12 mouse cellular contexts compared by ENCODE assay signal in the genomic region with DNA sequence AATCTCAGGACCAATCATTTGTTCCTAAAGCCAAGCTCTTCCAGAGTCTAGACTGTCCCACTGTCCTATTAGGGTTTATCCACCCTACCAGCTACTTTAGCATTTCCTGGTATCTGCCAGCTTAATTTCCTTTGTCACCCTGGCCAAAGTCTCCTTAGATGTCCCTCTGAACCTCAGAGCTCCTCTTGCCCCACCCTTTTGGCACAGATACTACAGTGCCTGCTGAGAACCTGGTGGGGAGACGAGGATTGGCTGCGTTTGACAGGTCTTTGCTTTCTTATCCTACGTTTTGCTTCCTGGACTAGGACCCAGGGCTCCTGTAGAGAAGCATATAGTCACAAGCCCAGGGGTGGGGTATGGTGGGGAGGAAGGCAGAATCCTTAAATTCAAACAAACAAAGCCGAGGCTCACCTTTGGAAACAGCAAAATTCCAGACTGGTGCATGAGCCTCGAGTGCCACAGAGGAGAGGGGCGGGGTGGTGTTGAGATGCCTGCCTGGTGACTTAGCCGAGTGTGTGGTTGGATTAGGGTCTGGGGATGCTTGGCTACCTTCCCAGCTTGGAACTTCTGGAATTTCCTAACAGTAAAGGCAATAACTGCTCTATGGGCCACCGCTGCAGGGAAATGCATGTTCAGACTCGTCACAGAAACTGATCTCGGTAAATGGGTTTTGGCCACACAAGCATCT. TPM values are rescaled to one million over a fixed set of nuclear protein-coding genes. Genes with fewer than 3 reads are reported as not detected.
A peak's percentile ranks its signal among the peaks of the same experiment; 100 is the strongest.
DNase-seq lines count a peak whose midpoint lies in the region; ATAC-seq lines count a peak whose summit lies in the region.
"Had no signal": no experiment of that assay in that cellular context is flagged by ENCODE, and none has a peak within 500 bp of the region (broad histone marks: within the 10 kb centered on the region; RNA-seq: fewer than 3 reads in every experiment).

No protein-coding gene starts in this region.

- H3K36me3 ChIP-seq in heart, embryonic 16.5 days (ENCODE audit: control insufficient read depth, insufficient read depth): no peaks in the 10 kb centered on the region
- H3K36me3 ChIP-seq in intestine, embryonic 15.5 days: no peaks in the 10 kb centered on the region
- H3K36me3 ChIP-seq in stomach, embryonic 16.5 days (ENCODE audit: control insufficient read depth, insufficient read depth, low read length): no peaks in the 10 kb centered on the region
- H3K36me3 ChIP-seq in hindbrain, embryonic 10.5 days: peaks cover 6% of the 10 kb centered on the region; the same call in 1 of the 2 replicates
- H3K36me3 ChIP-seq in midbrain, embryonic 14.5 days (ENCODE audit: control insufficient read depth, insufficient read depth, low read length): peaks cover 3% of the 10 kb centered on the region; the same call in 1 of the 2 replicates

- no peak overlapping the region for H3K4me3 ChIP-seq in heart, embryonic 16.5 days (ENCODE audit: low read length)
- no peak overlapping the region for H3K4me3 ChIP-seq in intestine, embryonic 15.5 days (replicated peaks)
- H3K4me3 ChIP-seq in stomach, embryonic 16.5 days (replicated peaks; ENCODE audit: low read length): no peak overlapping the region
- H3K4me3 ChIP-seq in hindbrain, embryonic 10.5 days: no peak overlapping the region
- H3K4me3 ChIP-seq in midbrain, embryonic 14.5 days (replicated peaks; ENCODE audit: low read depth, low read length): no peak overlapping the region
- H3K4me3 ChIP-seq: hindbrain, embryonic 15.5 days had no signal

- no peak for DNase-seq in heart, adult 18-20 months
- peak; percentile 79 to 84 for DNase-seq in lung, adult 18-20 months
- DNase-seq in hindbrain, embryonic 10.5 days (ENCODE audit: low spot score): no peak
- no peak for DNase-seq in midbrain, embryonic 14.5 days
- no peak for DNase-seq in adrenal gland, postnatal 4 days (ENCODE audit: low spot score in 2 of 2)

- ATAC-seq in heart, embryonic 16.5 days (replicated peaks; ENCODE audit: extremely low read depth, insufficient read depth, low FRiP score): peak; percentile 21; the same call in 1 of the 2 replicates
- ATAC-seq in intestine, embryonic 15.5 days: peak; percentile 75
- ATAC-seq in stomach, embryonic 16.5 days (ENCODE audit: insufficient read depth, low FRiP score): no peak
- ATAC-seq in midbrain, embryonic 14.5 days (ENCODE audit: low FRiP score, low TSS enrichment): no peak

- no peaks in the 10 kb centered on the region for H3K27me3 ChIP-seq in heart, embryonic 16.5 days (ENCODE audit: control insufficient read depth, insufficient read depth, low read length)
- H3K27me3 ChIP-seq in intestine, embryonic 15.5 days (replicated peaks): no peaks in the 10 kb centered on the region
- H3K27me3 ChIP-seq in stomach, embryonic 16.5 days (ENCODE audit: control insufficient read depth, insufficient read depth, low read length): no peaks in the 10 kb centered on the region
- no peaks in the 10 kb centered on the region for H3K27me3 ChIP-seq in hindbrain, embryonic 10.5 days (ENCODE audit: insufficient read depth, poor library complexity, severe bottlenecking)
- no peaks in the 10 kb centered on the region for H3K27me3 ChIP-seq in midbrain, embryonic 14.5 days (ENCODE audit: control insufficient read depth, insufficient read depth, low read length)
- H3K27me3 ChIP-seq: hindbrain, embryonic 15.5 days had no signal

- no peaks in the 10 kb centered on the region for H3K9me3 ChIP-seq in heart, embryonic 16.5 days (replicated peaks; ENCODE audit: control insufficient read depth, low read length)
- no peaks in the 10 kb centered on the region for H3K9me3 ChIP-seq in intestine, embryonic 15.5 days
- H3K9me3 ChIP-seq in stomach, embryonic 16.5 days (replicated peaks; ENCODE audit: control insufficient read depth, low read length): no peaks in the 10 kb centered on the region
- no peaks in the 10 kb centered on the region for H3K9me3 ChIP-seq in hindbrain, embryonic 10.5 days
- H3K9me3 ChIP-seq in midbrain, embryonic 14.5 days (ENCODE audit: control insufficient read depth, low read length): no peaks in the 10 kb centered on the region
- H3K9me3 ChIP-seq: hindbrain, embryonic 15.5 days had no signal

- 0 out of 2 replicates have a peak overlapping the region, but pooled peaks have one; percentile 3 for H3K4me2 ChIP-seq in heart, embryonic 16.5 days (ENCODE audit: low read depth, low read length)
- peak overlapping the region; percentile 34; the same call in 1 of the 2 replicates for H3K4me2 ChIP-seq in intestine, embryonic 15.5 days (replicated peaks)
- no peak overlapping the region for H3K4me2 ChIP-seq in stomach, embryonic 16.5 days (ENCODE audit: low read depth, low read length)
- H3K4me2 ChIP-seq in midbrain, embryonic 14.5 days (ENCODE audit: low read length): no peak overlapping the region
- H3K4me2 ChIP-seq: hindbrain, embryonic 15.5 days; midbrain, embryonic 11.5 days had no signal

- 31% methylated on average over 10 of the region's 10 CpGs for WGBS in heart, embryonic 16.5 days
- 37% methylated on average over 10 of the region's 10 CpGs for WGBS in intestine, embryonic 15.5 days
- WGBS in stomach, embryonic 16.5 days: 32% methylated on average over 10 of the region's 10 CpGs
- 70% methylated on average over 10 of the region's 10 CpGs for WGBS in hindbrain, embryonic 10.5 days
- 68% methylated on average over 10 of the region's 10 CpGs for WGBS in midbrain, embryonic 14.5 days

- peaks cover 17% of the 10 kb centered on the region for H3K4me1 ChIP-seq in heart, embryonic 16.5 days (ENCODE audit: control insufficient read depth, insufficient read depth, low read length)
- peaks cover 23% of the 10 kb centered on the region for H3K4me1 ChIP-seq in intestine, embryonic 15.5 days (replicated peaks)
- peaks cover 14% of the 10 kb centered on the region for H3K4me1 ChIP-seq in stomach, embryonic 16.5 days (ENCODE audit: control insufficient read depth, insufficient read depth, low read length)
- H3K4me1 ChIP-seq in hindbrain, embryonic 10.5 days (replicated peaks): peaks cover 30% of the 10 kb centered on the region
- no peaks in the 10 kb centered on the region for H3K4me1 ChIP-seq in midbrain, embryonic 14.5 days (ENCODE audit: control insufficient read depth, insufficient read depth, low read length)

- H3K9ac ChIP-seq in heart, embryonic 16.5 days (ENCODE audit: low read length): no peak overlapping the region
- no peak overlapping the region for H3K9ac ChIP-seq in intestine, embryonic 15.5 days
- H3K9ac ChIP-seq in stomach, embryonic 16.5 days (ENCODE audit: low read length): 0 out of 2 replicates have a peak overlapping the region, but pooled peaks have one; percentile 24
- no peak overlapping the region for H3K9ac ChIP-seq in midbrain, embryonic 14.5 days (replicated peaks; ENCODE audit: low read length)
- H3K9ac ChIP-seq: hindbrain, embryonic 15.5 days had no signal

- H3K27ac ChIP-seq in heart, embryonic 16.5 days (ENCODE audit: low read length): no peak overlapping the region
- H3K27ac ChIP-seq in intestine, embryonic 15.5 days: peak overlapping the region; percentile 20
- no peak overlapping the region for H3K27ac ChIP-seq in stomach, embryonic 16.5 days (ENCODE audit: low read length)
- H3K27ac ChIP-seq in hindbrain, embryonic 10.5 days: no peak overlapping the region
- H3K27ac ChIP-seq in midbrain, embryonic 14.5 days (replicated peaks; ENCODE audit: low read depth, low read length): no peak overlapping the region
- H3K27ac ChIP-seq: hindbrain, embryonic 15.5 days had no signal

RNA-seq across cellular contexts. Expression of a gene that starts 11.7 kb away (rescaled TPM):
- 76.7 and 85.5 TPM in 2 replicates for polyA plus RNA-seq in heart, embryonic 16.5 days (2015; fragmentation: Nextera tagmentation; extraction: Ambion mirVana)
- total RNA-seq in heart, adult 18-20 months (2021): 10 to 100 TPM; 32.3 to 32.9 TPM
- polyA plus RNA-seq in intestine, embryonic 15.5 days (2015; fragmentation: Nextera tagmentation; extraction: Ambion mirVana): 60.4 and 61.2 TPM in 2 replicates
- 75.4 and 81.3 TPM in 2 replicates for polyA plus RNA-seq in stomach, embryonic 16.5 days (2015; fragmentation: Nextera tagmentation; extraction: Ambion mirVana)
- polyA plus RNA-seq in hindbrain, embryonic 10.5 days (2016; fragmentation: Nextera tagmentation; extraction: Ambion mirVana): 111 and 123 TPM in 2 replicates
- polyA plus RNA-seq in midbrain, embryonic 14.5 days (2014; fragmentation: Nextera tagmentation; extraction: Ambion mirVana): 122 and 134 TPM in 2 replicates
- 10 to 100 TPM; 65.7 to 77.0 TPM for total RNA-seq in adrenal gland, postnatal 4 days (2021)

RNA-seq across cellular contexts. Expression of a gene that starts 18.4 kb away (rescaled TPM):
- polyA plus RNA-seq in heart, embryonic 16.5 days (2015; fragmentation: Nextera tagmentation; extraction: Ambion mirVana): 136 and 161 TPM in 2 replicates
- 10 to 100 TPM; 60.8 to 65.5 TPM for total RNA-seq in heart, adult 18-20 months (2021)
- 338 and 390 TPM in 2 replicates for polyA plus RNA-seq in intestine, embryonic 15.5 days (2015; fragmentation: Nextera tagmentation; extraction: Ambion mirVana)
- 307 and 360 TPM in 2 replicates for polyA plus RNA-seq in stomach, embryonic 16.5 days (2015; fragmentation: Nextera tagmentation; extraction: Ambion mirVana)
- 207 and 220 TPM in 2 replicates for polyA plus RNA-seq in hindbrain, embryonic 10.5 days (2016; fragmentation: Nextera tagmentation; extraction: Ambion mirVana)
- 110 and 114 TPM in 2 replicates for polyA plus RNA-seq in midbrain, embryonic 14.5 days (2014; fragmentation: Nextera tagmentation; extraction: Ambion mirVana)
- total RNA-seq in adrenal gland, postnatal 4 days (2021): 100 to 1,000 TPM; 240 to 260 TPM

RNA-seq across cellular contexts. Expression of a gene that starts 40.5 kb away (rescaled TPM):
- 28.8 and 32.0 TPM in 2 replicates for polyA plus RNA-seq in heart, embryonic 16.5 days (2015; fragmentation: Nextera tagmentation; extraction: Ambion mirVana)
- total RNA-seq in heart, adult 18-20 months (2021): 10 to 100 TPM; 72.4 to 78.7 TPM
- polyA plus RNA-seq in intestine, embryonic 15.5 days (2015; fragmentation: Nextera tagmentation; extraction: Ambion mirVana): 43.6 and 43.7 TPM in 2 replicates
- polyA plus RNA-seq in stomach, embryonic 16.5 days (2015; fragmentation: Nextera tagmentation; extraction: Ambion mirVana): 33.3 and 34.0 TPM in 2 replicates
- 69.0 and 72.5 TPM in 2 replicates for polyA plus RNA-seq in hindbrain, embryonic 10.5 days (2016; fragmentation: Nextera tagmentation; extraction: Ambion mirVana)
- polyA plus RNA-seq in midbrain, embryonic 14.5 days (2014; fragmentation: Nextera tagmentation; extraction: Ambion mirVana): 42.4 and 47.8 TPM in 2 replicates
- 10 to 100 TPM; 52.6 to 62.6 TPM for total RNA-seq in adrenal gland, postnatal 4 days (2021)

RNA-seq across cellular contexts. Expression of a gene that starts 41.2 kb away (rescaled TPM):
- 136 and 139 TPM in 2 replicates for polyA plus RNA-seq in heart, embryonic 16.5 days (2015; fragmentation: Nextera tagmentation; extraction: Ambion mirVana)
- total RNA-seq in heart, adult 18-20 months (2021): 100 to 1,000 TPM; 102 to 104 TPM
- 188 and 231 TPM in 2 replicates for polyA plus RNA-seq in intestine, embryonic 15.5 days (2015; fragmentation: Nextera tagmentation; extraction: Ambion mirVana)
- 188 and 190 TPM in 2 replicates for polyA plus RNA-seq in stomach, embryonic 16.5 days (2015; fragmentation: Nextera tagmentation; extraction: Ambion mirVana)
- 173 and 180 TPM in 2 replicates for polyA plus RNA-seq in hindbrain, embryonic 10.5 days (2016; fragmentation: Nextera tagmentation; extraction: Ambion mirVana)
- polyA plus RNA-seq in midbrain, embryonic 14.5 days (2014; fragmentation: Nextera tagmentation; extraction: Ambion mirVana): 93.4 and 154 TPM in 2 replicates
- 100 to 1,000 TPM; 108 to 113 TPM for total RNA-seq in adrenal gland, postnatal 4 days (2021)

RNA-seq across cellular contexts. Expression of a gene that starts 45.9 kb away (rescaled TPM):
- polyA plus RNA-seq in heart, embryonic 16.5 days (2015; fragmentation: Nextera tagmentation; extraction: Ambion mirVana): 2.2 and 5.2 TPM in 2 replicates
- under 1 TPM in 1 of 2 experiments, not detected in 1; 0.26 TPM for total RNA-seq in heart, adult 18-20 months (2021)
- polyA plus RNA-seq in intestine, embryonic 15.5 days (2015; fragmentation: Nextera tagmentation; extraction: Ambion mirVana): 75.2 and 89.8 TPM in 2 replicates
- 144 and 197 TPM in 2 replicates for polyA plus RNA-seq in stomach, embryonic 16.5 days (2015; fragmentation: Nextera tagmentation; extraction: Ambion mirVana)
- polyA plus RNA-seq in hindbrain, embryonic 10.5 days (2016; fragmentation: Nextera tagmentation; extraction: Ambion mirVana): 2.1 and 2.9 TPM in 2 replicates
- not detected in 2 replicates for polyA plus RNA-seq in midbrain, embryonic 14.5 days (2014; fragmentation: Nextera tagmentation; extraction: Ambion mirVana)
- 1 to 10 TPM in 1 of 2 experiments, under 1 TPM in 1; 0.54 to 3.9 TPM for total RNA-seq in adrenal gland, postnatal 4 days (2021)
- total RNA-seq: left cerebral cortex, adult 8-10 months had no signal
- polyA plus RNA-seq: activated CD4-positive, CD25-positive, alpha-beta regulatory T cell, adult 4 months had no signal

Comparison
In these comparisons a context has a peak if more than half of its experiments do, and no peak if none do; other contexts are left out.
1. ATAC-seq: peak in heart, embryonic 16.5 days (single experiment) and intestine, embryonic 15.5 days (single experiment); none in stomach, embryonic 16.5 days (single experiment) and midbrain, embryonic 14.5 days (single experiment).
2. H3K4me2 ChIP-seq: peak in heart, embryonic 16.5 days (single experiment) and intestine, embryonic 15.5 days (single experiment); none in stomach, embryonic 16.5 days (single experiment) and midbrain, embryonic 14.5 days (single experiment).
3. DNase-seq: peak in lung, adult 18-20 months (2 of 2); none in heart, adult 18-20 months (0 of 2), hindbrain, embryonic 10.5 days (single experiment), midbrain, embryonic 14.5 days (single experiment) and adrenal gland, postnatal 4 days (0 of 2).